Mouse (Mus musculus) kidney, adult 2 months (tissue): Measurements from ENCODE around the gene Tbx3.

Experiments
- CTCF ChIP-seq: fragments of 200-500 bp; conservative IDR thresholded peaks from 2 replicates; pipeline ENCODE4 v1.5.1; 2011; ENCODE audit warnings: low read depth, mild to moderate bottlenecking, control low read depth, low read length, moderate library complexity, mixed read lengths; ENCODE audit not compliant: insufficient read depth, insufficient read length
- POLR2A ChIP-seq: fragments of 200-500 bp; IDR thresholded peaks from one replicate; pipeline ENCODE4 v1.6.1; 2011; ENCODE audit warnings: low read depth, low read length, control low read depth

GRCm38 (mm10) chr5:119688306-119688705, 17.8 kb downstream of the Tbx3 start:
- TF ChIP-seq POLR2A (no peak), CTCF (no peak)
